Mouse (Mus musculus) MEL (cell line): ENCODE measurements around the gene Mpp3. TPM values are rescaled to one million over a fixed set of nuclear protein-coding genes. Genes with fewer than 3 reads are reported as not detected.

ENCODE experiments used
- DNase-seq: peaks from one replicate; pipeline ENCODE4 v3.0.0; 2011; ENCODE audit warnings: low read depth, low spot score
- H3K27ac ChIP-seq: 2 replicates; pipeline ENCODE4 v1.5.1; 2012; ENCODE audit warnings: low read depth, mild to moderate bottlenecking, control low read depth, low read length, moderate library complexity; ENCODE audit not compliant: control insufficient read depth
- H3K27me3 ChIP-seq, 2 experiments: fragments of 150-350 bp in 1 of 2; sonication (generic) in 1 of 2; 2 replicates each; pipeline ENCODE4 v1.6.1; 2012; ENCODE audit warnings: low read length in 2 of 2, mild to moderate bottlenecking in 2 of 2, improper control_type of control experiment in 1 of 2, moderate library complexity in 1 of 2; ENCODE audit not compliant: insufficient read depth in 2 of 2, control insufficient read depth in 1 of 2
- H3K36me3 ChIP-seq, 2 experiments: 2 replicates each; pipeline ENCODE4 v1.6.1; 2012 to 2014; ENCODE audit warnings: low read length in 2 of 2, improper control_type of control experiment in 1 of 2, inconsistent platforms in 1 of 2, mild to moderate bottlenecking in 1 of 2; ENCODE audit not compliant: insufficient read depth in 2 of 2, control insufficient read depth in 1 of 2
- H3K4me1 ChIP-seq, 2 experiments: fragments of 150-350 bp in 1 of 2; sonication (generic) in 1 of 2; 2 replicates each; pipeline ENCODE4 v1.6.1; 2012; ENCODE audit warnings: low read length in 2 of 2, improper control_type of control experiment in 1 of 2, mild to moderate bottlenecking in 1 of 2; ENCODE audit not compliant: insufficient read depth in 2 of 2, control insufficient read depth in 1 of 2
- H3K4me3 ChIP-seq, 2 experiments: fragments of 150-350 bp in 1 of 2; sonication (generic) in 1 of 2; 2 replicates each; pipeline ENCODE4 v1.5.1; 2012; ENCODE audit warnings: low read depth in 2 of 2, low read length in 2 of 2, mild to moderate bottlenecking in 2 of 2, moderate library complexity in 2 of 2, control low read depth in 1 of 2, improper control_type of control experiment in 1 of 2; ENCODE audit not compliant: control insufficient read depth in 1 of 2, insufficient read depth in 1 of 2
- H3K79me2 ChIP-seq: 2 replicates; pipeline ENCODE4 v1.6.1; 2012; ENCODE audit warnings: mild to moderate bottlenecking, low read length, moderate library complexity; ENCODE audit not compliant: control insufficient read depth, poor library complexity, insufficient read depth
- H3K9ac ChIP-seq: 2 replicates; pipeline ENCODE4 v1.6.1; 2012; ENCODE audit warnings: low read depth, mild to moderate bottlenecking, control low read depth, low read length, moderate library complexity; ENCODE audit not compliant: control insufficient read depth, poor library complexity, severe bottlenecking
- H3K9me3 ChIP-seq: fragments of 150-350 bp; sonication (generic); replicated peaks from 2 replicates; pipeline ENCODE4 v1.6.1; 2012; ENCODE audit warnings: mild to moderate bottlenecking, low read length, improper control_type of control experiment, moderate library complexity; ENCODE audit not compliant: insufficient read depth
- CTCF ChIP-seq, 3 experiments: IDR thresholded peaks in 2 of 3; conservative IDR thresholded peaks in 1 of 3; 2 replicates each; pipeline ENCODE4 v1.5.1; 2011 to 2012; ENCODE audit warnings: low read length in 3 of 3, low read depth in 2 of 3, mild to moderate bottlenecking in 2 of 3, improper control_type of control experiment in 1 of 3, inconsistent platforms in 1 of 3, mixed read lengths in 1 of 3, moderate library complexity in 1 of 3; ENCODE audit not compliant: control insufficient read depth in 1 of 3, insufficient read depth in 1 of 3, poor library complexity in 1 of 3, severe bottlenecking in 1 of 3
- E2F4 ChIP-seq: IDR thresholded peaks from 2 replicates; pipeline ENCODE4 v1.6.1; 2011; ENCODE audit warnings: low read depth, low read length, improper control_type of control experiment, borderline replicate concordance
- EP300 ChIP-seq, 2 experiments: IDR thresholded peaks; 2 replicates each; pipeline ENCODE4 v1.6.1; 2011; ENCODE audit warnings: improper control_type of control experiment in 2 of 2, low read length in 2 of 2, low read depth in 1 of 2, mild to moderate bottlenecking in 1 of 2
- ETS1 ChIP-seq: IDR thresholded peaks from 2 replicates; pipeline ENCODE4 v1.6.1; 2012; ENCODE audit warnings: low read depth, mild to moderate bottlenecking, inconsistent platforms, low read length, improper control_type of control experiment, moderate library complexity
- GATA1 ChIP-seq: IDR thresholded peaks from 2 replicates; pipeline ENCODE4 v1.6.1; 2011; ENCODE audit warnings: low read depth, low read length, improper control_type of control experiment
- HCFC1 ChIP-seq: IDR thresholded peaks from 2 replicates; pipeline ENCODE4 v1.6.1; 2012; ENCODE audit warnings: low read depth, mild to moderate bottlenecking, inconsistent platforms, low read length, improper control_type of control experiment, moderate library complexity
- MAX ChIP-seq: IDR thresholded peaks from 2 replicates; pipeline ENCODE4 v1.6.1; 2011; ENCODE audit warnings: low read length, improper control_type of control experiment
- MAZ ChIP-seq: IDR thresholded peaks from 2 replicates; pipeline ENCODE4 v1.6.1; 2012; ENCODE audit warnings: low read depth, mild to moderate bottlenecking, inconsistent platforms, low read length, improper control_type of control experiment
- MXI1 ChIP-seq: IDR thresholded peaks from 2 replicates; pipeline ENCODE4 v1.6.1; 2011; ENCODE audit warnings: mild to moderate bottlenecking, low read depth, low read length, improper control_type of control experiment
- NRF1 ChIP-seq: IDR thresholded peaks from 2 replicates; pipeline ENCODE4 v1.6.1; 2014; ENCODE audit warnings: low read depth, mild to moderate bottlenecking, inconsistent platforms, low read length, improper control_type of control experiment, moderate library complexity; ENCODE audit not compliant: poor library complexity, insufficient read depth, severe bottlenecking
- POLR2AphosphoS2 ChIP-seq: IDR thresholded peaks from 2 replicates; pipeline ENCODE4 v1.6.1; 2011; ENCODE audit warnings: low read length, improper control_type of control experiment
- RAD21 ChIP-seq: IDR thresholded peaks from 2 replicates; pipeline ENCODE4 v1.6.1; 2011; ENCODE audit warnings: mild to moderate bottlenecking, low read depth, low read length, improper control_type of control experiment
- SIN3A ChIP-seq: IDR thresholded peaks from 2 replicates; pipeline ENCODE4 v1.6.1; 2012; ENCODE audit warnings: low read length, improper control_type of control experiment, inconsistent platforms
- TAL1 ChIP-seq: IDR thresholded peaks from 2 replicates; pipeline ENCODE4 v1.6.1; 2012; ENCODE audit warnings: mild to moderate bottlenecking, inconsistent platforms, low read length, moderate library complexity, mixed read lengths
- TBP ChIP-seq: IDR thresholded peaks from 2 replicates; pipeline ENCODE4 v1.8.0; 2011; ENCODE audit warnings: low read depth, low read length, improper control_type of control experiment
- TCF12 ChIP-seq: IDR thresholded peaks from 2 replicates; pipeline ENCODE4 v1.6.1; 2014; ENCODE audit warnings: low read depth, mild to moderate bottlenecking, inconsistent platforms, low read length, improper control_type of control experiment, moderate library complexity
- USF1 ChIP-seq: IDR thresholded peaks from 2 replicates; pipeline ENCODE4 v1.6.1; 2014; ENCODE audit warnings: low read depth, mild to moderate bottlenecking, inconsistent platforms, low read length, improper control_type of control experiment, moderate library complexity
- ZKSCAN1 ChIP-seq: IDR thresholded peaks from 2 replicates; pipeline ENCODE4 v1.6.1; 2012; ENCODE audit warnings: low read depth, mild to moderate bottlenecking, inconsistent platforms, low read length, improper control_type of control experiment, moderate library complexity
- ZMIZ1 ChIP-seq: IDR thresholded peaks from 2 replicates; pipeline ENCODE4 v1.6.1; 2012; ENCODE audit warnings: low read depth, mild to moderate bottlenecking, inconsistent platforms, low read length, improper control_type of control experiment, moderate library complexity
- polyA plus RNA-seq, 2 experiments: library from polyadenylated mRNA; stranded (reverse) in 1 of 2; unstranded in 1 of 2; fragments of >175 nt in 1 of 2; fragments of >200 nt in 1 of 2; gene quantifications; 2 replicates each; pipeline versions ENCODE4 v1.2.1 to v1.2.4; 2012; ENCODE audit warnings: low replicate concordance in 2 of 2, low read depth in 1 of 2; ENCODE audit not compliant: insufficient read length in 2 of 2, insufficient read depth in 1 of 2, missing spikeins in 1 of 2
- total RNA-seq: library from RNA; depleted of rRNA; stranded (reverse); fragments of 300-350 nt; gene quantifications from 2 replicates; pipeline ENCODE4 v1.2.3, GENCODE M21; 2012

Mpp3 gene
- total and polyA plus RNA-seq, 3 experiments, result 5.5 to 7.1 TPM; not detected in 1

DNA sequence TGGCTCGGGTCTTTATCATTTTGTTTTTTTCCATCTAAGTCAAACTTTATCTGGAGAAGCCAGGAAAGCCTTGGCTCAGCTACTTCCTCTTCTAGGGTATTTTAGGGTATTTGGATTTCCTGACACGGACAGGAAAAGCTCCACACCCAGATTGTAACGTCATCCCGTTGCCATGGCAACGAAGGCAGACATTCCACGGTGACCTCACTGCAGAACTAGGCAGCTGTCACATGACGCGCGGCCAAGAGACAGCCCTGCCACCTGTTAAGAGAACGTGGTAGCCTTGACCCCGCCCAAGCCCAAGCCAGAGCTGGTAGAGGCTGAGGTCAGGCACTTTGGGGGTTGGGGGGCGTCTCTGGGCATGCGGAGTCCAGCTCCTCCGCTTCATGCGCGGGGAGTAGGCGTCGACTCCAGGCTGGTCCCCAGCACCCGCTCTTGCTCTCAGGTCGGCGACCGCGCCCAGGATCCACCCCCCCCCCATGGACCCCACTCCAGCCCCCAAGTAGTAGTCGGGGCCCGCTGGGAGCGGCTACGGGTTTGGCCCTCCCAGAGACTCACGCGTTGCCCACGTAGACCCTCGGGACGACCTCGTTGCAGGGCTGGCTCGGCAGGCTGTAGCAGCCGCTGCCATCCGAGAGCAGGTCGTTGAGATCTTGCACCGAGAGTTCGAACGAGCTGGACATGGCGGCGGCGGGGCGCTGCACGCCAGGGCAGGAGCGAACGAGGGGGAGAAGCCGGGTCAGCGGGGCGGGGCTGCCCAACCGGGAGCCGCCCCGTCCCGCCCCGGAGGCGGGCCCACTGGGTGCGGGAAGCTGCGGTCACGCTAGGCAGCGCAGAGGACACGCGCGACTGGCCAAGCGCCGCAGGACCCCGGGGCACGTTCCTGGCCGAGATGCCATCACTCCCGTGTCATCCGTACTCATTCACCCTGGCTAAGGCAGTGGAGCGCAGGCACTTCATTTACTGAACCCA lies 43.9 kb downstream of the Mpp3 start, which contains the start of gene Cfap97d1 (continued):
- TF ChIP-seq ZKSCAN1 (no peak), MXI1 (peak; percentile 83), SIN3A (peak; percentile 94), ZMIZ1 (no peak), RAD21 (no peak), TAL1 (peak; percentile 82), POLR2AphosphoS2 (peak; percentile 66; the same call in 1 of the 2 replicates), EP300 (IDR thresholded peaks at IDR 0.05; ENCODE audit: low read depth in 1 of 2, low read length in 2 of 2) (peak; percentile 88 to 89), MAX (peak; percentile 75), ETS1 (peak; percentile 100), USF1 (peak; percentile 97), MAZ (peak; percentile 33; the same call in 1 of the 2 replicates), TBP (no peak), TCF12 (peak; percentile 88), NRF1 (no peak), GATA1 (peak; percentile 90), E2F4 (no peak)

DNA sequence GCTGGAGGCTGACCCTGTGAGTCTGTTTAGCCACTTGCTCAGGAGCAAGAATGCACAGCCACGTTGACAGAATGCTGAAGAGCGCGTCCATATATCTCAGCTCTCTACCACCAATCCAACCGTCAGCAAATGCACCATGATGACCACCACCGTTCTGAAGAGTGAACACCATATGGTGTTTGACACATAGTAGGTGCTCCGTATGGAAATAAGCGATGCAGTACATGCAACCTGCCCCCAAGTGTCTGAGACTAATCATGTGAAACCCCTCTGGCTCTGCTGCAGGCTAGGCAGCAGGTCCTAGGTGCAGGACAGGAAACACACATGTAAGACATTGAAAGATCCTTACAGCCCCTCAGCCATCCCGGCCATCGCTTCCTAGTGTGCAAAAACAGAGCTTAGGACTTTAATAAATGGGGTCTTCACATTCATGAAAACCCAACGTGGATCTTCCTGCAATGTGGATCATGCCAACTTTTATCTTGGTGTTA lies 44.8 kb downstream of the Mpp3 start:
- Histone ChIP-seq H3K36me3 (peaks cover 0 to 5% of the 10 kb centered on the region in 2 experiments; a peak in 3 of 4 replicates), H3K9ac (no peak overlapping the region), H3K9me3 (no peaks in the 10 kb centered on the region), H3K27ac (peak overlapping the region; percentile 65), H3K79me2 (peaks cover 2% of the 10 kb centered on the region), H3K27me3 (no peaks in the 10 kb centered on the region), H3K4me3 (no peak overlapping the region), H3K4me1 (peaks cover 0 to 13% of the 10 kb centered on the region in 2 experiments; a peak in 2 of 4 replicates)
- TF ChIP-seq ZKSCAN1, result peak; percentile 83
- no peak for TF ChIP-seq HCFC1
- no peak for TF ChIP-seq MXI1
- TF ChIP-seq CTCF (IDR thresholded peaks at IDR 0.05 in 2 of 3, conservative IDR thresholded peaks at IDR 0.05 in 1 of 3; ENCODE audit: control insufficient read depth in 1 of 3, insufficient read depth in 1 of 3, low read depth in 2 of 3, low read length in 3 of 3, poor library complexity in 1 of 3, severe bottlenecking in 1 of 3), result no peak
- DNase-seq, result peak; percentile 17
